Mouse (Mus musculus): Measurements from ENCODE around the gene Meig1. TPM values are rescaled to one million over a fixed set of nuclear protein-coding genes. Genes with fewer than 3 reads are reported as not detected.
"Not testable (repeated sequence)": the region's sequence is repeated elsewhere in the genome, so short reads cannot be mapped to it uniquely, and the experiment has no call there.

Gene Meig1
- total RNA-seq (2021) = 1 to 10 TPM; 3.7 to 5.5 TPM
- long read RNA-seq, partial matches to known transcripts = 0 of 5 reads
- long read RNA-seq, other reads (novel, unspliced or antisense) = 2 of 5 reads

GRCm38 (mm10) chr2:3422548-3422947, at the start of gene Meig1:
TSS of gene Meig1 (minus strand) at chr2:3422648.
- DNase-seq (ENCODE audit: low spot score in 2 of 2) = no peak

DNA sequence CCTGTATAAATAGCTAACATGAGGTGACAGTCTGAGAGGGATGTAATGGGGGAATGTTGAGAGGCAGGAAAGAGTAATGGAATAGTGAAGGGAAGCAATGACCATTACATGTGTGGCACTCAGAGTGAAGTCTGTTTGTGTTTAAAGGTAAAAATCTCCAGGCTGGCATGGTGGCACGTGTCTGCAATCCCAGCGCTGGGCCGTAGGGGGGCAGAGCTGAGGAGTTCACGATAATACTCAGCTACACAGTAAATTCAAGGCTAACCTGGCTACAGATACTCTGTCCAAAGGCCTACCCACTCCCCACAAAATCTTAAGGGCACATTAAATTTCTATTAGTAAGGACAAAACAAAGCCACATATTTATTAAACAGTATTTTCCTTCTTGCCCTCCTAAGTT, 34.1 kb upstream of the Meig1 start:
- no peak for DNase-seq (ENCODE audit: low spot score in 2 of 2)

GRCm38 (mm10) chr2:3453096-3453495, 30.6 kb upstream of the Meig1 start:
- DNase-seq (ENCODE audit: low spot score in 2 of 2) = no peak

DNA sequence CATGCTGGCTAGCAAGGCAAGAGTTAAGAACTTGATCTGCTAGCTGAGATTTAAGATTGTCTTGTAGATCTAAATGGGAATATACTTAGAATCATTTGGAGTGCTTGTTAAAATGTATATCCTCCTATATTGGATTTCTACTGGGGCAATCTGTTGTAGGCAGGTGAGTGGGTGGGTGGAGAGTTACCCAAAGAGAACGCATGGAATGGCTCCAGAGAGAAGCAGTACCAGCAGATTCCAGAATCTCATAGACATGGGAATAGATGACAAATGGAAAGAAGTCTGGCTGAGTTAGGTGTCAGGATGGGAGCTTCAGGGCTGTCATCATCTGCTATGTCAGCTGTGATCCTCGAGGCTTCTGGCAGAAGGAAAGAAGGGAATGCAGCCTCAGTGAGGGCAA, 27.0 kb upstream of the Meig1 start:
- peak in 1 of 2 experiments; percentile 55 for DNase-seq (ENCODE audit: low spot score in 2 of 2)

DNA sequence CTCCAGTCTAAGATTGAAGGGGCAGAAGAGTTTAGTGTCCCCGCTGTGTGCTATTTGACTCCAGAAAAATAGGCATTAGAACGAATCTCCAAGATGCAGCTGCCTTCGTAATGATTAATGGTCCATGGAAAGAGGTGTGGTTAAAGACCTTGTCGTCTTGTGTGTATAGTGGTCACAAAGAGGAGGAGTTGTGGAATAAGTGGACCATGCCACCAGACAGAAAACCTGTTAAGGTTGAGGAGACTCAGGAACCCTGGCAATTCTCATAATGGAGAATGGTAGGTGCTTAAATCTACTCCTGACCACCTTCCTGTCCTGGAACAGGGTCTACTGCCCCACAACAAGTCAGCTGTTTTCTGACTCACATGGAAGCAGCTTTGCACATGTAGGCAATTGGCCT, 23.5 kb upstream of the Meig1 start:
- no peak for DNase-seq (ENCODE audit: low spot score in 2 of 2)

DNA sequence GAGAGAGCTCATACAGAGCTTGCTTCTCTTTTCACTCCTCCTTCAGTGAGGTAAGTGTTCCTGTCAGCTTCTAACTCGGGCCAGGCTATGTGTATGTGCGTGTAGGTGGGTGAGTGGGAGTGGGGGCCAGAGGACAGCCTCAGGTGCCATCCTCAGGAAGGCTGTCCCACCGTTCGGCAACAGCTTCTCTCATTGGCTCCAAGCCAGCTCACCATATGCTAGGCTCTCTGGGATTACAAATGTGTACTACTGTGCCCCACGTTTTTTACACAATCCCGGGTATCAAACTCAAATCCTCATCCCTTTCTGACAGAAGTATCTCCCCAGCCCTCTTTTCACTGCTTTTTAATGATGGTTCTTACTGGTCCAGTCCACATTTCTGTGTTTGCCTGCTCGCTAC, 21.8 kb upstream of the Meig1 start:
- DNase-seq (ENCODE audit: low spot score in 2 of 2) = peak; percentile 30 to 71

- DNase-seq (ENCODE audit: low spot score in 2 of 2) = no peak
These were observed 15.5 kb upstream of the Meig1 start for GRCm38 (mm10) chr2:3437956-3438355.

GRCm38 (mm10) chr2:3435369-3436061, 13.1 kb upstream of the Meig1 start:
- no peak for DNase-seq (ENCODE audit: low spot score in 2 of 2)

DNA sequence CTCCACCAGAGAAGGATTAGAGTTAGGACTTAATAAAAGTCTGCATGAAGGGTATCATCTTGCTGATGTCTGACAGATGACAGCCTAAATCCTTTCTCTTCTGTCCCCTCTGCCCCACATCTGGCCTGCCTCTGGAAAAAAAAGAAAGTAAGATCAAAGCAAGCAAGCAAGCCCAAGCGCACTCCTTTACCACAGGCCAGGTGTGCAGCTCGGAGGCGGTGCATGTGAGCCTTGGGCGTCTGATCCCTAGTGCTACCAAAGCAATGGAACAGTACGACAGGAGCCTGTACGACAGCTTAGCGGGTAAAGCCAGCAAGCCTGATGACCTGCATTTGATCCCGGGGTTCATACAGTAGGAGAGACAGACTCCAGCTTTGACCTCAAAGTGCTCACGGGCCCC, 8.5 kb upstream of the Meig1 start:
- no peak for DNase-seq (ENCODE audit: low spot score in 2 of 2)

- DNase-seq (ENCODE audit: low spot score in 2 of 2) = no peak
These were observed 2.1 kb upstream of the Meig1 start for GRCm38 (mm10) chr2:3424579-3424910.

- peak; percentile 82 to 94 for DNase-seq (ENCODE audit: low spot score in 2 of 2)
These were observed 1.6 kb upstream of the Meig1 start, which contains the start of gene Dclre1c for GRCm38 (mm10) chr2:3423841-3424578. TSS of gene Dclre1c (plus strand) at chr2:3424131.

DNA sequence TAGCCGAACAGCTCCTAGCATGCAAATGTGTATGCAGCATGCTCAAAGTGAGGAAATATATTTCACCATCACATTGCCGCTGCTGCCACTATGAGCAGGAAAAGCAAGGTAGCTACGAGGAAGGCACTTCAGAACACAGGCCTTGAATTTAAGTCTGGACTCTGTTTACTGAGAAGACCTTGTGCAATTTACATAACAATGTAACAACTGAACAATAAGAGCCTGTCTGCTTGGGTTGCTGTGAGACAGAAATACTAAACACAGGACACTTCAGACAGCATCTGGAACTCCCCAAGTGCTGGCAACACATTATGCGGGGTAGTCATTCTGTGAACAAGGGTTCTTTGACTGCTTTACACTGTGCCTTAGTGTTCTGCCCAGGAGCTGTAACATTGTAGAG, 2.3 kb downstream of the Meig1 start:
- DNase-seq (ENCODE audit: low spot score in 2 of 2) = peak in 1 of 2 experiments; percentile 16

GRCm38 (mm10) chr2:3418883-3419431, 3.5 kb downstream of the Meig1 start:
- peak; percentile 92 to 97 for DNase-seq (ENCODE audit: low spot score in 2 of 2)

DNA sequence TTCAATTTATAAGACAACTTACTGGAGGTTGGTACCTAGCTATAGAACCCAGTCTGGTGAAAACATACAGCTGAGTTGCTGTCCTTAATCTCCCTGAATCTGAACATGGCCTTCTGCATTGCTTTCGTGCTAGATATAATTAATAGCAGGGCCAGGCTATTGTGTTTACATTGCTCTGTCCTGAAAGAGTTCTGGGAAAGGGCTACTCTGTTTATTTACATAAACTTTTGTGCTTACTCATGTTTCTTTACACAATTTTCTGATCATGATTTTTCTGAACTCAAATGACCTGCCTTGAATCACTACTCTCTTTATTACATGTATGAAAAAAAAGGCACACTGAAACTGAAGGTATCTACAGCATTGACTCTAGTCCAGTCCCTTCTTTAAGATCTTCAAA, 6.8 kb downstream of the Meig1 start:
- DNase-seq (ENCODE audit: low spot score in 2 of 2) = no peak

- DNase-seq (ENCODE audit: low spot score in 2 of 2) = peak in 1 of 2 experiments; percentile 81
These were observed 8.2 kb downstream of the Meig1 start for GRCm38 (mm10) chr2:3414241-3414640.

DNA sequence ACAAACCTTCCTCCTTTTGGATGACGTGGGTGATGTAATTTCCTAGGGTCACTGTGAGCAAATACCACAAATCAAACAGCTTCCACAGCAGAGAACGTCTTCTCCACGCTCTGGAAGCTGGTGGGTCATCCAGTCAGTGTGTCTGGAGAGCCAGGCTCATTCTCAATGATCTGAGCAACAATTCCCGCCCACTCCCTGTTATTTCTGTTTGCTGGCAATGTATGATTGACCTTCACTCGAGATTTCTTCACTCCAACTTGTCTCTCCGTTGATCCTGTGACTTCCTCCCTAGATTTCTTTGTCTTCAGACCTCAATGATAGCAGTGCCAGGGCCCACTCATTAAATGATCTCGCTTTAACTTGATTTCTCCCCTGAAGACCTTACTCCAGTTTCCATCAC, 14.7 kb downstream of the Meig1 start:
- DNase-seq (ENCODE audit: low spot score in 2 of 2) = no peak

GRCm38 (mm10) chr2:3405981-3406380, 16.5 kb downstream of the Meig1 start:
- DNase-seq (ENCODE audit: low spot score in 2 of 2) = no peak

DNA sequence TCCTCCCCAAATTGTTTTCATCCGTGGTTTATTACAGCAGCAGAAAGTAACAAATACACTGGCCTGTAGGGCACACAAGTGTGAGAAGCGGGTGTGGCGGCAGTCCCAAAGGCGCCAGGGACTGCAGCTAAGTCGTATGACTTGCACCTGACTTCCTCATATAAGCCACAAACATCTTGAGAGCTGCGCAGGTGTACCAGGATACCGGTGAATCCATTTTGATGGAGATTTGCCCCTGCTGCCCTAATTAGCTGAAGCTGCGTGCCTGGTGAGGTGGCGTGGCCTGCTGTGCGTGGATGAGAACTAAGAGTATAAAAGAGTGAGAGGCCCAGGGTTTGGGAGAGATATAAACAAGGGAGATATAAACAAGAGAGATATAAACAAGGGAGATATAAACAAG, 25.3 kb downstream of the Meig1 start, which contains the start of gene Olah:
TSS of gene Olah (minus strand) at position 101 of the 400 bp plus-strand sequence.
- not testable (repeated sequence) for DNase-seq (ENCODE audit: low spot score in 2 of 2)

GRCm38 (mm10) chr2:3391945-3392344, 30.5 kb downstream of the Meig1 start:
- DNase-seq (ENCODE audit: low spot score in 2 of 2) = no peak

DNA sequence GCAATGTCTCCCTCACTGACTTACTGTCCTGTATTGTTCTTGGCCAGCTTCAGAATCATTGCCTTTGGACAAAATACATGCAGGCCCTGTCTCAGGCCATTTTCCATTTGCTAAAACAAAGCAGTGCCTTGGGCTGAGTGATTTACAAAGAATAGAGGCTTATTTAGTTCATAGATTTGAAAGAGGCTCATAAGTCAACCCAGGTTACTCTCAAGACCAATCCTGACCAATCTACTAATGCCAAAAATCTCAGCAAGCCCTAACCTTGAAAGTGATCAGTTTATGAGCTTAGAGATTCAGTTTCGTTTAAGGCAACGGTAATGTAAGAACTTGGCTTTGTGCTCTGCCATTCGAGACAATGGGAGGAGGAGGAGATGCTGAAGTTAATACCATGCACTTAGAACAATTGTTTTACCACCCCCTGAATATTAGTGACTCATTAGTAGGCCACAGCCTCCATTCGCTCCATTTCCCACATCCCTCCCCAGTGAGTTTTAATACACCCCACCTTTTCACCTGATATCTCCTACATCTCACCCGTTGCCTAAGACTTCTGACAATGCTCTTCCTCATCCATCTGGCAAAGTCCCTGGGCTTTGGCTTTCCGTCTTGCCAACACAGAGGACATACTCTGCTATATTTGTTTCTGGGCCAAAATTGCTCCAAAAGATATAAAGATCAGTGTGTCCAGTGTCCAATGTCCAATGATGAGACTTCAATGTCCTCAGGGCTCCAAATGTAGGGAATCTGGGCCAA, 35.2 kb downstream of the Meig1 start:
- no peak for DNase-seq (ENCODE audit: low spot score in 2 of 2)

DNA sequence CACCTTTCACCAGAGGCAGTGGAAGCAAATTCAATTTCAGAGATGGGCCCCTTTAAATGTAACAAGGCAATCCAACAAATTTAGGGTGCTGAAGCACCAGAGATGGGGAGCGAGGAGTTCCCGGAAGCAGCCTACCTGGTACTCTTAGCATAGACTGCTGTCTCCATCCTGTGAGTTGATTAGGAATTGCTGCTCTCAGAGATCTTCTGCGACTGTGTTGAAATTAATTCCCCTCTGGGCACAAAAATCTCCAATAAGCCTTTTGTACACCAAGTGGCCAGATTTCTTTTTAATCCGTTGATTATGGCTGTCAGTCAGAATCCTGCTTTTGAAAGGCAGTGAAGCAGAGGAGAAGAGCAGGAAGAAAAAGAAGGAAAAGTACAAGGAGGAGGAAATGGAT, 57.3 kb downstream of the Meig1 start:
- DNase-seq (ENCODE audit: low spot score in 2 of 2) = no peak

- no peak for DNase-seq (ENCODE audit: low spot score in 2 of 2)
These were observed 61.4 kb downstream of the Meig1 start for GRCm38 (mm10) chr2:3361067-3361466.

Data from layer of hippocampus, adult 18-20 months (tissue).